Mouse (Mus musculus): Measurements from ENCODE around the gene Fndc3b. TPM values are rescaled to one million over a fixed set of nuclear protein-coding genes. Genes with fewer than 3 reads are reported as not detected.

Fndc3b gene
- polyA plus RNA-seq, 1 experiment from 2014 or later = 6.1 TPM

DNA sequence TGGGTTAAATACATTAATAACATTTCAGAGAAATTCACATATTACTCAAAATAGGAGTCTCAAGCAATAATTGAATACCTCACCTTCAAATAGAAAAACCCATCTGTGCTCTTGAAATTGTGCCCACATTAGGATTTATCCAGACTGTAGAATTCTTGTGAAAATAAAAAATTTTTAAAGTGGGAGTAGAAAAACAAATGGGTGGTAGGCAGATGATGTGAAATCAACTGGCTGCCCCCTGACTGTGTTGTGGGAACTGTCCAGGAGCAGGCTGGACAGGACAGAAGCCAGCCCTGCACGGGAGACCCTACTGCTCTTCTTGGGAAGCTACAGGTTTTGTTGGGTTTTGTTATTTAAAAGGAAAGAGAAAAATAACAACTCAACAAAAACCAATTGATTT, 101.0 kb downstream of the Fndc3b start:
- H3K27ac ChIP-seq (replicated peaks) = no peak overlapping the region
- H3K27me3 ChIP-seq = no peaks in the 10 kb centered on the region
- H3K36me3 ChIP-seq = no peaks in the 10 kb centered on the region
- no peak overlapping the region for H3K9ac ChIP-seq (replicated peaks)
- 68% methylated on average over 1 of the region's 1 CpGs for WGBS
- no peak for ATAC-seq (replicated peaks)
- no peak overlapping the region for H3K4me2 ChIP-seq (replicated peaks)
- H3K9me3 ChIP-seq = no peaks in the 10 kb centered on the region
- no peak overlapping the region for H3K4me3 ChIP-seq
- H3K4me1 ChIP-seq = peaks cover 16% of the 10 kb centered on the region

- Histone ChIP-seq H3K9me3 (no peaks in the 10 kb centered on the region), H3K4me2 (replicated peaks) (no peak overlapping the region), H3K27ac (replicated peaks) (0 out of 2 replicates have a peak overlapping the region, but pooled peaks have one; percentile 16), H3K36me3 (no peaks in the 10 kb centered on the region), H3K4me1 (peaks cover 16% of the 10 kb centered on the region), H3K27me3 (no peaks in the 10 kb centered on the region), H3K4me3 (no peak overlapping the region), H3K9ac (replicated peaks) (no peak overlapping the region)
- WGBS = 68% methylated on average over 7 of the region's 7 CpGs
- ATAC-seq (replicated peaks) = no peak; the same call in 1 of the 2 replicates
Measured at GRCm38 (mm10) chr3:27607796-27608151, 103.3 kb downstream of the Fndc3b start.

DNA sequence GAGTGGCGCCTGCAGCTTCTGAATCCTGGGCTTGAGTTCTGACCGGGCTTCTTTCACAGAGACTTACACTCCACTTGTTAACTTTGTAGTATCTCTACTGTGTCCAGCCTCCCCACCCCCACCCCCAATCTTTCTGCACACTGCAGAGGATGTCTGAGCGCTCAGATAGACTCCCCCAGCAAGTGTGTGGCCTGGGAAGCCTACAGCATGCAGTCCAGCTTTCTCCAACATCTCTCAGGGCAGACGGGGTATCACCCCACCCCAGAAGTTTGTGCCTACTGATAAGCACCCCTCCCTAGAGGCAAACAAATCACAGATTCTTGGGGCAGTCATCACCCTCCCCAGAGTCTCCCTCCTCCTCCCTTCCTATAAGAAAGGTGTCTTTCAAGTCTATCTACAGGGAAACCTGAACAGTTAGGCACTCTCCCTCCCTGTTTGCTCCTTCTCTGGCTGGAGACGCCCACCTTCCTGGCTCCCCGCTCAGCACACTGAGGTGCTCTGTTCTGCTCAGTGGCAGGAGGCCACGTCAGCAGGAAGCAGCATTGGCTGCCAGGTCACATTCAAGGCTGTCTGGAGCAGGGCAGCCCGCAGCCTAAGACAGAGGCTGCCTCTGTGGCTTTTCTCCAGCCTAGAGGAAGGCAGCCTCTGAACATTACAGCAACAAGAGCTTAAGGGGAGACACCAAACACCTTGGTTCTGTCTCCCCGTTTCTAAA, 103.9 kb downstream of the Fndc3b start:
- Histone ChIP-seq H3K4me2 (replicated peaks) (no peak overlapping the region), H3K36me3 (no peaks in the 10 kb centered on the region), H3K27me3 (no peaks in the 10 kb centered on the region), H3K9me3 (no peaks in the 10 kb centered on the region), H3K4me3 (no peak overlapping the region), H3K27ac (replicated peaks) (0 out of 2 replicates have a peak overlapping the region, but pooled peaks have one; percentile 16), H3K9ac (replicated peaks) (no peak overlapping the region), H3K4me1 (peaks cover 16% of the 10 kb centered on the region)
- peak; percentile 80 for ATAC-seq (replicated peaks)
- 57% methylated on average over 9 of the region's 9 CpGs for WGBS

- ATAC-seq (replicated peaks) = no peak
- WGBS = 88% methylated on average over 6 of the region's 6 CpGs
- no peaks in the 10 kb centered on the region for H3K27me3 ChIP-seq
- H3K9me3 ChIP-seq = no peaks in the 10 kb centered on the region
- H3K9ac ChIP-seq (replicated peaks) = no peak overlapping the region
- H3K27ac ChIP-seq (replicated peaks) = no peak overlapping the region
- peaks cover 16% of the 10 kb centered on the region for H3K4me1 ChIP-seq
- no peak overlapping the region for H3K4me3 ChIP-seq
- no peaks in the 10 kb centered on the region for H3K36me3 ChIP-seq
- H3K4me2 ChIP-seq (replicated peaks) = no peak overlapping the region
Measured at GRCm38 (mm10) chr3:27606626-27607025, 104.5 kb downstream of the Fndc3b start.

GRCm38 (mm10) chr3:27605613-27606012, 105.5 kb downstream of the Fndc3b start:
- 94% methylated on average over 4 of the region's 4 CpGs for WGBS
- no peak overlapping the region for H3K4me3 ChIP-seq

GRCm38 (mm10) chr3:27605081-27605480, 106.0 kb downstream of the Fndc3b start:
- no peak for ATAC-seq (replicated peaks)
- Histone ChIP-seq H3K9ac (replicated peaks) (no peak overlapping the region), H3K4me1 (peaks cover 16% of the 10 kb centered on the region), H3K36me3 (no peaks in the 10 kb centered on the region), H3K9me3 (no peaks in the 10 kb centered on the region), H3K27me3 (no peaks in the 10 kb centered on the region), H3K27ac (replicated peaks) (no peak overlapping the region), H3K4me2 (replicated peaks) (no peak overlapping the region), H3K4me3 (no peak overlapping the region)
- WGBS = 98% methylated on average over 3 of the region's 3 CpGs

More at GRCm38 (mm10) chr3:27605613-27606012, 105.5 kb downstream of the Fndc3b start:
- no peaks in the 10 kb centered on the region for H3K27me3 ChIP-seq
- no peak for ATAC-seq (replicated peaks)
- H3K4me1 ChIP-seq = peaks cover 16% of the 10 kb centered on the region
- no peak overlapping the region for H3K27ac ChIP-seq (replicated peaks)
- H3K4me2 ChIP-seq (replicated peaks) = no peak overlapping the region
- no peaks in the 10 kb centered on the region for H3K36me3 ChIP-seq
- H3K9me3 ChIP-seq = no peaks in the 10 kb centered on the region
- H3K9ac ChIP-seq (replicated peaks) = no peak overlapping the region

GRCm38 (mm10) chr3:27604629-27605028, 106.5 kb downstream of the Fndc3b start:
- peaks cover 16% of the 10 kb centered on the region for H3K4me1 ChIP-seq
- WGBS = 80% methylated on average over 4 of the region's 4 CpGs
- no peak overlapping the region for H3K9ac ChIP-seq (replicated peaks)
- H3K27ac ChIP-seq (replicated peaks) = no peak overlapping the region
- H3K9me3 ChIP-seq = no peaks in the 10 kb centered on the region
- no peak overlapping the region for H3K4me3 ChIP-seq
- no peak for ATAC-seq (replicated peaks)
- H3K4me2 ChIP-seq (replicated peaks) = no peak overlapping the region
- H3K36me3 ChIP-seq = no peaks in the 10 kb centered on the region
- no peaks in the 10 kb centered on the region for H3K27me3 ChIP-seq

GRCm38 (mm10) chr3:27603905-27604620, 107.0 kb downstream of the Fndc3b start:
- no peaks in the 10 kb centered on the region for H3K27me3 ChIP-seq
- H3K36me3 ChIP-seq = no peaks in the 10 kb centered on the region
- no peaks in the 10 kb centered on the region for H3K9me3 ChIP-seq
- 38% methylated on average over 13 of the region's 13 CpGs for WGBS
- no peak overlapping the region for H3K4me3 ChIP-seq
- no peak for ATAC-seq (replicated peaks)
- no peak overlapping the region for H3K4me2 ChIP-seq (replicated peaks)
- H3K27ac ChIP-seq (replicated peaks) = no peak overlapping the region
- H3K9ac ChIP-seq (replicated peaks) = no peak overlapping the region
- peaks cover 16% of the 10 kb centered on the region for H3K4me1 ChIP-seq

DNA sequence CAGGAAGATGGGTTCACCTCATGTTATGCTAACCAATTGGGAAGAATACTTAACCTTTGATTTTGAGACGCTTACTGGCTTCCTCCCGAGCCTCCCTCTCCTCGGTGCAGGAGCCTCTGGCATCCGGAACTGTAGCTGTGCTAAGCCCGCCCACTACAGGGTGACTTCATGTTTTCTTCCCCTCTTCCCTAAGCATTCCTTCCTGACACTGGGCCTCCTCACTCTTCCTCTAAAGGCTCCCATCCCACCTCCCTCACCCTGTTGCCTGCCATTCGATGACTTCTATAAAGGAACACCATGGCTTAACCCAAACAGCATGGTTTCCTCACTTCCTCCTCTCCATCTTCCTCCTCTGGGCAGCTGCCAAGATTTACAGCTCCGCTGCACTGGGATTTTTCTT, 110.5 kb downstream of the Fndc3b start:
- Histone ChIP-seq H3K4me1 (no peaks in the 10 kb centered on the region), H3K4me3 (no peak overlapping the region), H3K9ac (replicated peaks) (no peak overlapping the region), H3K27me3 (no peaks in the 10 kb centered on the region), H3K4me2 (replicated peaks) (no peak overlapping the region), H3K27ac (replicated peaks) (no peak overlapping the region), H3K9me3 (no peaks in the 10 kb centered on the region), H3K36me3 (no peaks in the 10 kb centered on the region)
- 57% methylated on average over 7 of the region's 7 CpGs for WGBS
- ATAC-seq (replicated peaks) = no peak

DNA sequence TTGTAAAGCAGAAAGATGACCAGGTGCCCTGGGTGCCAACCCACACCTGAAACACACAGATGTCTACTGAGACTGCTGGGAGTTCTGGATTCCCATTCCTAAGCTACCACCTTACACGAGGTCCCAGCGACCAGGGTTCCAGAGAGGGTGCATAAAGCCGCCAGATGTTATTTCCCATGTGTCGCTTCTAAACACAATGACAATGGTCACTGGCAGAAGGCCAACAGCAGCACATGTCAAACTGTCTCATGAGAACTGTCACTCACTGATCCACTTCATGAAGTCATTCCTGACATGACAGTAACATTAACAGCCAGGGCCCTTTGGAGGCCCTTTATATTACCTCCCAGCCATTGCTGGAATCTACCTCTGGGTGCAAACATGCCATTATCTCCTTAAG, 110.9 kb downstream of the Fndc3b start:
- H3K27me3 ChIP-seq = no peaks in the 10 kb centered on the region
- H3K4me2 ChIP-seq (replicated peaks) = no peak overlapping the region
- 64% methylated on average over 4 of the region's 4 CpGs for WGBS
- H3K36me3 ChIP-seq = no peaks in the 10 kb centered on the region
- ATAC-seq (replicated peaks) = no peak
- H3K27ac ChIP-seq (replicated peaks) = no peak overlapping the region
- no peak overlapping the region for H3K4me3 ChIP-seq
- H3K9ac ChIP-seq (replicated peaks) = no peak overlapping the region
- H3K9me3 ChIP-seq = no peaks in the 10 kb centered on the region
- H3K4me1 ChIP-seq = no peaks in the 10 kb centered on the region

DNA sequence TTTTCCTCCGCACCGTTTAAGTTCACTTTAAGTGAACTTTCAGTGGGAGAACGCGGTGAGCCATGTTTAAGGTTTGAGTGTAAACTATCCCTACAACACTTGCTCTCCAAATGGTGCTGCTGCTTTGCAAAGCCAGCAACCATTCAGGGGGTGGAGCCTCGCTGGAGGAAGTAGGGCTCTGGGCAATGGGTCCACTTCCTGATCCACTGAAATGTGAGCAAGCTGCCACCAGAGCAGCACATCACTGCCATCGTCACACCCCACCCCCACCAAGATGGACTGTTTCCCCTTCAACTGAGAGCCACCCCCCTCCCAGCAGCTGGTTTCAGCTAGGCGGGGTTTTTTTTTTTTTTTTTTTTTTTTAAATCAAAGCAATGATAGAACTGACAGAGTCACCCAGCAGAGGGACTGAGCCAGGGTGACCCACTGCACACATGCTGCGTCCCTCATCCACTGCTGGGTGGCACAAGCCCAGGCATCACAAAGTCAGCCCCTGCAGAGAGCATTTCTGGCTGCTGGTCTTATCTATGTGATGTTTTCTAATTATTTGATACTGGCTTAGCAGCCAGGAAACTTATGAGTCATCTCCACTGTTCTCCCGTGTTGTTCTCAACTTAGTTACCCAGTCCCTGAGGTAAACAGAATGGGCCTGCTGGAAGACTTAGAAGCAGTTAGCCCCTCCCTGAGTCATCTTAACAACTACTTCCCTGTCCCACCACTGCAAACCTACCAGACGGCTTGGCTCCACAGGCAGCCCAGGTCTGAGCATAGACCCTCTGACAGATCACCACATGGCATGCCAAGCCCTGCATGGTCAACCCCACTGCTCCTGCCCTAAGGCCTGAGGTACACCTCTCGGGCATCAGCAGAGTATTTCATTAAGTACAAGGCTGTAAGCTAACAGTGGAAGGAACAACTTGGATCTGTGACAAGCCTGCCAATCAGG, 112.4 kb downstream of the Fndc3b start:
- WGBS = 89% methylated on average over 11 of the region's 11 CpGs
- Histone ChIP-seq H3K4me1 (peaks cover 3% of the 10 kb centered on the region), H3K36me3 (no peaks in the 10 kb centered on the region), H3K4me3 (no peak overlapping the region), H3K9ac (replicated peaks) (no peak overlapping the region), H3K27me3 (no peaks in the 10 kb centered on the region), H3K4me2 (replicated peaks) (no peak overlapping the region), H3K27ac (replicated peaks) (no peak overlapping the region), H3K9me3 (no peaks in the 10 kb centered on the region)
- no peak for ATAC-seq (replicated peaks)
